Mouse (Mus musculus): ENCODE results near the gene Qrich2. TPM values are rescaled to one million over a fixed set of nuclear protein-coding genes. Genes with fewer than 3 reads are reported as not detected.

Qrich2 gene
- polyA plus RNA-seq, 1 experiment from 2014 or later: 0.08 TPM

DNA sequence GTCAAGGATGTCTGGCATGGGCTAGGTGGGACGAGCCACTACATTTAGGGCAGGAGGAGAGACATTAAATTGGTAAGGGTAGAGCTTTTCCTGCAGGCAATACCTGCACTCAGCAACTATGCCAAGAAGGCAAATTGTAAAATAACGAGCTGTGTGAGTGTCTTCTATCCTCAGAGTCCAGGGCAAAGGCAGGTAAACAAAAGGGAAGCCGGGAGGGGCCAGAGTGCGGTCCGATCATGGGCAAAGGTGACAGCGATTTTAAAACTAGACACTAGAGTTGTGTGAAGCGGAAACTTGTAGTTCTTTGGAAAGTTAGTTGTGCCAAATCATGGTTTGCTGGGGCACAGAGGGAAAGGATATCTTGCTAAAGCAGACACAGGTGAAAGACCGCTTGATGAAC lies 18.2 kb upstream of the Qrich2 start:
- H3K27me3 ChIP-seq (ENCODE audit: control insufficient read depth, insufficient read depth, low read length): no peaks in the 10 kb centered on the region
- no peak overlapping the region for H3K4me3 ChIP-seq (ENCODE audit: low read depth, low read length)
- no peak overlapping the region for H3K4me2 ChIP-seq (replicated peaks; ENCODE audit: low read depth)
- H3K27ac ChIP-seq (replicated peaks): no peak overlapping the region
- peaks cover 3% of the 10 kb centered on the region; the same call in 1 of the 2 replicates for H3K4me1 ChIP-seq (replicated peaks; ENCODE audit: control insufficient read depth, insufficient read depth)
- 81% methylated on average over 8 of the region's 8 CpGs for WGBS
- peaks cover 22% of the 10 kb centered on the region for H3K36me3 ChIP-seq (ENCODE audit: control insufficient read depth, insufficient read depth, low read length)
- no peak for DNase-seq (ENCODE audit: low spot score)
- no peaks in the 10 kb centered on the region for H3K9me3 ChIP-seq (ENCODE audit: control insufficient read depth, low read length)
- no peak overlapping the region for H3K9ac ChIP-seq (ENCODE audit: low read length)
- no peak for TF ChIP-seq CTCF (IDR thresholded peaks at IDR 0.05; ENCODE audit: low read depth)
- TF ChIP-seq EP300 (optimal IDR thresholded peaks at IDR 0.05): no peak
- no peak for ATAC-seq (ENCODE audit: low FRiP score, low TSS enrichment)

DNA sequence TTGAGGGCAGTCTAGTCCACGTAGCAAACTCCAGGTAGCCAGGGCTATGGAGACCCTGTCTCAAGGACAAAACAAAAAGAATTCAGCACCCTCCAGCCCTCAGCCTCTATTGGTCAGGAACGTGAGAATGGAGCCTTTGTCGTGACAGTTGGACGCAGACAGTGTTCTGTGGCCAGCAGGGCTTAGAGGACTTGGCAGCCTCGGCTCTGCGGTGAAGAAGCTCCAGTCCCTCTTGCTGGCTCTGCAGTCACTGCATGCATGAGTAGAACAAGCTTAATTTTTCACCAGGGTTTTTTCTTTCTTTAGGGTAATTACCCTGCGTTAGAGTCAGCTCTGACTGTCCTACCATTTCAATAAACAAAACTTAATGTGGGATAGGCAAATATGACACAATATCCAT lies 15.7 kb upstream of the Qrich2 start:
- DNase-seq (ENCODE audit: low spot score) (no peak), ATAC-seq (ENCODE audit: low FRiP score, low TSS enrichment) (no peak)
- Histone ChIP-seq H3K4me1 (replicated peaks; ENCODE audit: control insufficient read depth, insufficient read depth) (no peaks in the 10 kb centered on the region), H3K27me3 (ENCODE audit: control insufficient read depth, insufficient read depth, low read length) (no peaks in the 10 kb centered on the region), H3K4me2 (replicated peaks; ENCODE audit: low read depth) (no peak overlapping the region), H3K4me3 (ENCODE audit: low read depth, low read length) (no peak overlapping the region), H3K9ac (ENCODE audit: low read length) (no peak overlapping the region), H3K36me3 (ENCODE audit: control insufficient read depth, insufficient read depth, low read length) (peaks cover 43% of the 10 kb centered on the region), H3K9me3 (ENCODE audit: control insufficient read depth, low read length) (no peaks in the 10 kb centered on the region), H3K27ac (replicated peaks) (no peak overlapping the region)
- TF ChIP-seq CTCF (IDR thresholded peaks at IDR 0.05; ENCODE audit: low read depth) (no peak), EP300 (optimal IDR thresholded peaks at IDR 0.05) (no peak)
- WGBS: 68% methylated on average over 7 of the region's 7 CpGs

DNA sequence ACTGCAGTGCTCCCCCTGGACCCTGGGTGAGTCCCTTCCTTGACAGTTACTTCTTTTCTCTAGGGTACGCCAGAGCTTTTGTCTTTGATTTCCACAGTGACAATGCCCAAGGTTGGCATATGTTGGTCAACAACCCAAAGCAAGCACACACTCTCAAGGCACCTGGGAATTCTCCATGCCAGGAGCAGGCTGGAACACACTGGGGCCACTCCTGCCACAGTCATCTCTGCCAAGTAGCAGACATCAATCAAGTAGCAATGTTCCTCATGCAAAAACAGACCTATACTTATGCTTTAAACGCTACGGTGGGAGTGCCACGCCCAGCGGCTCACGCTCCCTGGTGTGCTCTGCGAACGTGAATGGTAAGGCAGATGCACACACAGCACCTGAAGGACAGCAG lies 14.9 kb upstream of the Qrich2 start:
- Histone ChIP-seq H3K36me3 (ENCODE audit: control insufficient read depth, insufficient read depth, low read length) (peaks cover 49% of the 10 kb centered on the region), H3K9ac (ENCODE audit: low read length) (no peak overlapping the region), H3K9me3 (ENCODE audit: control insufficient read depth, low read length) (no peaks in the 10 kb centered on the region), H3K4me2 (replicated peaks; ENCODE audit: low read depth) (no peak overlapping the region), H3K27ac (replicated peaks) (no peak overlapping the region), H3K4me3 (ENCODE audit: low read depth, low read length) (no peak overlapping the region), H3K27me3 (ENCODE audit: control insufficient read depth, insufficient read depth, low read length) (no peaks in the 10 kb centered on the region), H3K4me1 (replicated peaks; ENCODE audit: control insufficient read depth, insufficient read depth) (no peaks in the 10 kb centered on the region)
- no peak for ATAC-seq (ENCODE audit: low FRiP score, low TSS enrichment)
- TF ChIP-seq CTCF (IDR thresholded peaks at IDR 0.05; ENCODE audit: low read depth) (no peak), EP300 (optimal IDR thresholded peaks at IDR 0.05) (no peak)
- WGBS: 80% methylated on average over 8 of the region's 8 CpGs
- DNase-seq (ENCODE audit: low spot score): no peak

DNA sequence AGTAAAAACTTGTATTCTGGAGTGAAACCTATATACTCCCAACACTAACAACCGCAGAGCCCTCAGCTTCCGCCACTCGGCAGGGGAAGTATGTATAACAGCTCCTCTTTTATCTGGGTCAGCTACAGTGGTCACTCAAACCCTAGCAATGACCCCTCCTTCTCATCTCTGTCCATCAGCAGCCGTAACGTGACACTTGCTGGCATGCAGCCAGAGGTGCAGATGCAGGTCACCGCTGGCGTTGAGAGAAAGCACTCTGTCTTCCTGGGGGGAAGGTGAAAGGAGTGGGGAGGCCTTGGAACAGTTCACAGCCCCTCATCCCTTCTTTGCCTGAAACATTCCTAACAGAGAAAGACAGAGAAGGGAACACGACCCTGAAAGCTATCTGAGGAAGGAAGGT lies 13.8 kb upstream of the Qrich2 start:
- TF ChIP-seq EP300 (optimal IDR thresholded peaks at IDR 0.05) (no peak), CTCF (IDR thresholded peaks at IDR 0.05; ENCODE audit: low read depth) (no peak)
- WGBS: 48% methylated on average over 8 of the region's 8 CpGs
- DNase-seq (ENCODE audit: low spot score): no peak
- Histone ChIP-seq H3K4me3 (ENCODE audit: low read depth, low read length) (no peak overlapping the region), H3K36me3 (ENCODE audit: control insufficient read depth, insufficient read depth, low read length) (peaks cover 52% of the 10 kb centered on the region), H3K9me3 (ENCODE audit: control insufficient read depth, low read length) (no peaks in the 10 kb centered on the region), H3K27ac (replicated peaks) (no peak overlapping the region), H3K4me1 (replicated peaks; ENCODE audit: control insufficient read depth, insufficient read depth) (no peaks in the 10 kb centered on the region), H3K4me2 (replicated peaks; ENCODE audit: low read depth) (no peak overlapping the region), H3K27me3 (ENCODE audit: control insufficient read depth, insufficient read depth, low read length) (no peaks in the 10 kb centered on the region), H3K9ac (ENCODE audit: low read length) (no peak overlapping the region)
- ATAC-seq (ENCODE audit: low FRiP score, low TSS enrichment): no peak

GRCm38 (mm10) chr11:116478978-116479377 lies 12.9 kb upstream of the Qrich2 start:
- H3K4me1 ChIP-seq (replicated peaks; ENCODE audit: control insufficient read depth, insufficient read depth): no peaks in the 10 kb centered on the region
- 86% methylated on average over 7 of the region's 7 CpGs for WGBS
- H3K4me2 ChIP-seq (replicated peaks; ENCODE audit: low read depth): no peak overlapping the region
- H3K9ac ChIP-seq (ENCODE audit: low read length): no peak overlapping the region
- H3K4me3 ChIP-seq (ENCODE audit: low read depth, low read length): no peak overlapping the region
- H3K27me3 ChIP-seq (ENCODE audit: control insufficient read depth, insufficient read depth, low read length): no peaks in the 10 kb centered on the region
- ATAC-seq (ENCODE audit: low FRiP score, low TSS enrichment): no peak
- no peak overlapping the region for H3K27ac ChIP-seq (replicated peaks)
- no peak for TF ChIP-seq CTCF (IDR thresholded peaks at IDR 0.05; ENCODE audit: low read depth)
- no peak for TF ChIP-seq EP300 (optimal IDR thresholded peaks at IDR 0.05)
- no peaks in the 10 kb centered on the region for H3K9me3 ChIP-seq (ENCODE audit: control insufficient read depth, low read length)
- H3K36me3 ChIP-seq (ENCODE audit: control insufficient read depth, insufficient read depth, low read length): peaks cover 52% of the 10 kb centered on the region
- no peak for DNase-seq (ENCODE audit: low spot score)

- peaks cover 63% of the 10 kb centered on the region for H3K36me3 ChIP-seq (ENCODE audit: control insufficient read depth, insufficient read depth, low read length)
Observed at GRCm38 (mm10) chr11:116477160-116477759, 11.2 kb upstream of the Qrich2 start.

More at GRCm38 (mm10) chr11:116477160-116477759, 11.2 kb upstream of the Qrich2 start:
- 93% methylated on average over 15 of the region's 15 CpGs for WGBS
- Histone ChIP-seq H3K27ac (replicated peaks) (no peak overlapping the region), H3K9ac (ENCODE audit: low read length) (no peak overlapping the region), H3K4me1 (replicated peaks; ENCODE audit: control insufficient read depth, insufficient read depth) (no peaks in the 10 kb centered on the region), H3K4me2 (replicated peaks; ENCODE audit: low read depth) (no peak overlapping the region), H3K9me3 (ENCODE audit: control insufficient read depth, low read length) (no peaks in the 10 kb centered on the region), H3K4me3 (ENCODE audit: low read depth, low read length) (no peak overlapping the region), H3K27me3 (ENCODE audit: control insufficient read depth, insufficient read depth, low read length) (no peaks in the 10 kb centered on the region)
- ATAC-seq (ENCODE audit: low FRiP score, low TSS enrichment) (no peak), DNase-seq (ENCODE audit: low spot score) (no peak)
- no peak for TF ChIP-seq CTCF (IDR thresholded peaks at IDR 0.05; ENCODE audit: low read depth)
- no peak for TF ChIP-seq EP300 (optimal IDR thresholded peaks at IDR 0.05)

All from stomach, postnatal 0 days (tissue).